Mouse (Mus musculus): ENCODE data around the gene Zfp217.

The Zfp217 gene

GRCm38 (mm10) chr2:170132716-170133092, 15.2 kb downstream of the Zfp217 start:
- DNase-seq = no peak

GRCm38 (mm10) chr2:170131981-170132460, 15.9 kb downstream of the Zfp217 start:
- DNase-seq = no peak

- peak; percentile 88 to 93 for DNase-seq
These were observed 16.9 kb downstream of the Zfp217 start for GRCm38 (mm10) chr2:170130780-170131645.

GRCm38 (mm10) chr2:170129923-170130779, 17.8 kb downstream of the Zfp217 start:
- peak in 1 of 2 experiments; percentile 60 for DNase-seq

DNA sequence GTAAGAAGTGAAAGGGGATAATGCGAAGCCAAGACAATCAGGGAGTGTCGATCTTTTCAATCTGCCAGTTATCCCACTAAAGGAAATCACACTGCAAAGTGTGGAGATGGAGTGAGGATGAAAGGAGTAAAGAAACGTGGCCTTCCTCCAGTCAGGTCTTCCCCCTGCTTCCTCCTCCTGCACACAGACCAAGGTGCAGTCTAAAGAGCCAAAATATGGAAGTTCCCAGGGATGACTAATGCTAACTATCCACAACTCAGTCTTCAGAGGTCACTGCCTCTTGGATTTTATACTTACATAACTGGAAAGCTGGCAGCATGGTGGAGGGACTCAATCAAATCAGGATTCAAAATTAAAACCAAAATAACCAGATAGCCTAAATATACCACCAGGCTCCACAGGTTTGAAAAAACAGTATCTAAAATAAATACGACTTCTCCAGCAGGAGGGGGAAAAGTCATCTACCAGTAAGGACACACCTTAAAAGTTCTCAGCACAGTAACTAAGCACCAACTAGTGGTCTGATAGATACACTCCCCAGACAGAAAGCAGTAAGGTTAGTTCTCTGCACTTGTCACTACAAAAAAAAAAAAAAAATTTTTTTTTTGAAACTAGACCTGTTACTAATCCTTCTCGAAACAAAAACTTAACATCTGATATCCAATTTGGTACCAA, 18.5 kb downstream of the Zfp217 start:
- DNase-seq = no peak

DNA sequence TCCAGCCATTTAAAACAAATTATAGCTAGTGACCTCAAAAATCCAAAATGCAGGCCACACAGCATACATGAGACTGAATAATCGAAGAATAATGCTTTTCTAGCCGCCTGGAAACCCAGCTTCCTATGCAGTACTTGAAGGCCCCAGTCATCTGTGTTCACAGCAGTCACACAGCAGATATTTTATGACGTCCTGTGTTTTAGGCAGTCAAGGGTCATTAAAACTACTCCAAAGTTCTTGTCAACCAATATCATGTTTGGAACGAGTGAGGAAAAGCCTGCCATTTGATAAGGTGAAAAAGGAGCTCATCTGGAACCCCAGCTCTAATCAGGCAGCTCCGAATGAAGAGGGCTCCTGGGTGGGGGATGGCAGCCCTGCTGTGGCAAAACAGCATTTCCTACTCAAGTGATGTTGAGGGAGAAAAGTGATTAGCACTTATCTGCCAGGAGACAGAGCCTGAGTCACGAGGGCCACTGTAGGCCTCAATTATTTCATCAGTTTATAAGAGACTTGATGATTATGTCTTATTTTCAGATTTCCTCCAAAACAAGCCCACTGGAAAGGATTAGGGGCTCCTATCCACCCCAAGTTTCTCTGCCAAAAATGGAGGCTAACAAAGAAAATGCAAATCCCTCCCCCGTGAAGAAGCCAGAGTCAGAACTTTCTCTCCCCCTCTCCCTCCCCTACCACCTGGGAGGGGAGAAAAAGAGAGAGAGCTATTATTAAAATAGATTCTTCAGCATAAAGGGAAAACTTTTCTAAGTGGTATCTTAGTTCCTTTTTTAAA, 19.2 kb downstream of the Zfp217 start:
- DNase-seq = no peak

- DNase-seq = no peak
These were observed 20.4 kb downstream of the Zfp217 start for GRCm38 (mm10) chr2:170127523-170127922.

GRCm38 (mm10) chr2:170126266-170126665, 21.6 kb downstream of the Zfp217 start:
- no peak for DNase-seq

DNA sequence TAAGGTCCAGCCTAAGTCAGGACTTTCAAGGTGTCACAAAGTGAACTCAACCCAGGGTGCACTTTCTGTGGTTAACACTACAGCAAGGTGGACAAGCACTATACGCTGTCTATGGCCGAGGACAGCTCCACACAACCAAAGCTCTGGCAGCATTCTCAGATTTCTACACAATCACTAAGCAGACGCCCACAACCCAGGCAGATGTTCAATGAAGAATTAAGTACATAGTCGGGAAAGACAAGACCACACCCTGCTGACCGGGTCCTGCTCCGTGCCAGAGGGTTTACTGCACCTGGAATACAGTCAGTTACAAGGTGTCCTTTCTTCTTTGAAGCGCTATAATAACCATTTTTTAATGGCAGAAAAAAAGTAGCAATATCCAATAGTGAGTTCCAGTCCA, 25.7 kb downstream of the Zfp217 start:
- no peak for DNase-seq

- peak in 1 of 2 experiments; percentile 23 for DNase-seq
These were observed 27.5 kb downstream of the Zfp217 start for GRCm38 (mm10) chr2:170120139-170121027.

GRCm38 (mm10) chr2:170116704-170117281, 31.1 kb downstream of the Zfp217 start:
- DNase-seq = peak in 1 of 2 experiments; percentile 81

GRCm38 (mm10) chr2:170110306-170110705, 37.6 kb downstream of the Zfp217 start:
- DNase-seq = no peak

- no peak for DNase-seq
These were observed 38.4 kb downstream of the Zfp217 start for GRCm38 (mm10) chr2:170109528-170109927.

GRCm38 (mm10) chr2:170107791-170108190, 40.1 kb downstream of the Zfp217 start:
- DNase-seq = no peak

DNA sequence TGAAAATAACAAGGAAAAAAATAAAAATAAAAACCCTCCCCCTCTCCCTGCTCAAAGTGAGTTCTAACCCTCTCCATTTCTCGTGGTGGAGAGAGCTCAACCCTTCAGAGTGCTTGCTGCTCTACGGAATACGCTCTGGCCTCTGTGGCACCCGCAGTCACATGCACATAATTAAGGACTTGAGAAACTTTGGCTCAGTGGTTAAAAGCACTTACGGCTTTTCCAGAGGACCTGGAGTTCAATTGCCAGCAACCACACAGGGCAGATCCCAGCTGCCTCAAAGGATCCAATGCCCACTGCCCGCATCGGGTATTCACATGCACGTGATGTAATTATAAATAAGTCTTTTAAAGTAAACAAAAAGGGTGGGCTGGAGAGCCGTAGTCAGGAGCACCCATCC, 41.9 kb downstream of the Zfp217 start:
- no peak for DNase-seq

DNA sequence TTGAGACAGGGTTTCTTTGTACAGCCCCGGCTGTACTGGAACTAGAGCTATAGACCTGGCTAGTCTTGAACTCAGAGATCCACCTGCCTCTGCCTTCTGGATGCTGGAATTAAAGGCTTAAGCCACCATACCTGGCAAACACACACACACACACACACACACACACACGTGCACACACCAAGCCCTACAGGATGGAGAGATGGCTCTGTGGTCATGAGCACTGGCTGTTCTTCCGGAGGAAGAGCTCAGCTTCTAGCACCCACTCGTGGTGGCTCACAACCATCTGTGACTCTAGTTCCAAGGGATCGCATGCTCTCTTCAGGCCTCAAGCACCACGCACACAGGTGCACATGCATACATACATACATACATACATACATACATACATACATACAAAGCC, 43.5 kb downstream of the Zfp217 start:
- DNase-seq = no peak

- DNase-seq = peak; percentile 58 to 70
These were observed 44.1 kb downstream of the Zfp217 start for GRCm38 (mm10) chr2:170103852-170104251.

GRCm38 (mm10) chr2:170103341-170103740, 44.6 kb downstream of the Zfp217 start:
- no peak for DNase-seq

DNA sequence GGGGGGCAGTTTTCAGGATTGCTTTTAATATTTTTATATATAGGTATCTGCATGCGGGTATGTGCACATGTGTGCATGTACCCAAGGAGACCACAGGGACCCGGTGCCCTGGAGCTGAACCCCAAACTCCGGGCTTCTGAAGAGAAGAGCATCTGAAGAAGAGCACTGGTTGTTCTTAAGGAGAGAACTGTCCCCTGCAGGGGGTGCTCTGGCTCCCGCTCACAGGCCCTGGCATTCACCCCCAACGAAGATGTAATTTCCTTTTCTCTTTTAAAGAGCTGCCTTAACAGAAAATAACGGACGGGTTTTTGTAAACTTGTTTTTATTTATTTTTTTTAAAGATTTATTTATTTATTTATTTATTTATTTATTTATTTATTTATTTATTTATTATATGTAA, 46.0 kb downstream of the Zfp217 start:
- DNase-seq = no peak

- peak; percentile 87 to 94 for DNase-seq
These were observed 46.8 kb downstream of the Zfp217 start for GRCm38 (mm10) chr2:170101132-170101531.

- DNase-seq = no peak
These were observed 53.0 kb downstream of the Zfp217 start for GRCm38 (mm10) chr2:170094871-170095270.
